Mouse (Mus musculus): Measurements from ENCODE around the gene Prpf4. TPM values are rescaled to one million over a fixed set of nuclear protein-coding genes. Genes with fewer than 3 reads are reported as not detected.

Prpf4 gene
- polyA plus RNA-seq (2014; fragmentation: Illumina TruSeq; extraction: RNeasy Lipid Tissue Mini Kit (QIAGEN cat#74804); ENCODE audit: low read depth, low replicate concordance), result 8.2 TPM

DNA sequence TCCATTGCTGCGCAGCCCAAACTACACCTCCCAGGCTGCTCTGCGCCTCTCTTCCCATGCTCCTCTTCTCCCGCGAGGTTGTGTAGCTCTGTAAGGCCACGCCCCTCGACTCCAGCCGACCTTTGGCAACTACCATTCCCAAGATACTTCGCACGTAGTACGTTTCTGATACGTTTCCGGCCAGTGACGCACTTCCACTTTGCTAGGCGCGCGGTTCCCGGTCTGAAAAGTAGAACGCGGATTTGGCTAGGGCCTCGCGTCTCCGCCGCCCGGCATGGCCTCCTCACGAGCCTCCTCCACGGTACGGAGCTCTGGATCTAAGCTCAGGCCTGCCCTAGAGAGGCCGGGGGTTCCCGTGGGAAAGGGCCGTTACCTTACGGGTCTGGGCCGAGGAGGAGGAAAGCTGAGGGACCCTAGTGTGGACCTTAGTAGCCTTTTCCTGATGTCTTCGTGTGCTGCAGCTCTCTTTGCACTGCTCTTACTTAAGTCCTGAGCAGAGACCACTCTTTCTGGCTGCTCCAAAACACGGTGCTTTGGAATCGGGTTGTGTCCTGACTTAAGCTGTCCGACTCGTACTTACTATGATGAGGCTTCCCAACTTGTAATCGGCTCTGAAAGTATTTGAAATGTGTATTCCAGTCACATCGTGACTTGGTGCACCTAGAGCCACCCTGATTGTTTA is at the start of gene Prpf4, which contains the start of gene Cdc26:
Gene Prpf4 (plus strand): TSS at position 197 of the 682 bp plus-strand sequence.
Gene Cdc26 (minus strand): TSS at position 42 of the 682 bp plus-strand sequence.

DNA sequence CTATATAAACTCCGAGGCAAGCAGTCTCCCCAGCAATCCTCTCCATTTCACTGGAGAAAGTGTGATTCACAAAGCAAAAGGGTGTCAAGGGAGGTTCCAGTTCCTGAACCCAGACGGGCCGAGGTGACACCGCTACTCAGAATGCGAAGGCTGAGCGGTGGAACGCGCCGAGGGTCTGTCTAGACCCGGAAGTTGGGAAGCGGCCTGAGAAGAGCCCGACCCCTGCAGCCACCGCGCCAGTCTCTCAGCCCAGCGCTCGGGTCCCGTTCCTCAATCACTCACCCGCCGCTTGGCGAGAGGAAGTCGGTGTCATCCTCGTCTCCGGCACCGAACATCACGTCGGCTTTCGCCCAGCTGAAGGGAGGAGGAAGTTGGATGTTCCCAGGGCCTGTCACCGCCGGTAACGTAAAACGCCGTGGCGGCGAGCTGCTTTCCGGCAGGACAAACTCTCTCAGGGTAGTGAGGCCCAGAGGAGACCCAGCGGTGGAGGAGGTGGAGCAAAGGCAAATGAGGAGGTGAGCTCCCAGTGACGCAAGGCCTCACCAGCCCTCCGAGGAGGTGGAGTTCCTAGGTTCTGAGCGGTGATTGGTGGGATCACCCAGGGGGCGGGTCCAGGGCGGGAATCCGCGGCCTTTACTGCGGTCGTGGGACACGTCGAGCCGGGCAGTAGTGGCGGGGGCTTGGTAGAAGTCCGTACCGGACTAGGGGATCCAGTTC is 48.4 kb upstream of the Prpf4 start, which contains the start of the genes Fkbp15 and Slc31a1:
Gene Fkbp15 (minus strand): TSS at position 461 of the 717 bp plus-strand sequence.
Gene Slc31a1 (plus strand): TSS at position 640 of the 717 bp plus-strand sequence.

DNA sequence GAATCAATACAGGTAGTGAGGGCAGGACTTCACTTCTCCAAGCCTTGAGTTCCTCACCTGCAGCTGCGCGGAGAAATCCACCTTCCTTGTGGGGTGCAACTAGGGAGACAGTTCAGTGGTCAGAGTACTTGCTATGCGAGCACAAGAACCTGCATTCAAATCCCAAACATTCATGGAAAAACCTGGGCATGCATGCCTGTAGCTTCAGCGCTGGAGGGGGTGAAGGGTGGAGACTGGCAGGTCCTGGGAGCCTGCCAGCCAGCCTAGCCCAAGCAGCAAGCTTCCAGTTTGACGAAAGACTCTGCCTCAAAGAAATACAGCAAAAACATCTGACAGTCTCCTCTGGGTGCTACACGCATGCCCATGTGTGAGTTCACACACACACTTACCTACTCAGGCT is 26.5 kb downstream of the Prpf4 start, which contains the start of gene Rnf183:
Gene Rnf183 (minus strand): TSS at position 172 of the 400 bp plus-strand sequence.

DNA sequence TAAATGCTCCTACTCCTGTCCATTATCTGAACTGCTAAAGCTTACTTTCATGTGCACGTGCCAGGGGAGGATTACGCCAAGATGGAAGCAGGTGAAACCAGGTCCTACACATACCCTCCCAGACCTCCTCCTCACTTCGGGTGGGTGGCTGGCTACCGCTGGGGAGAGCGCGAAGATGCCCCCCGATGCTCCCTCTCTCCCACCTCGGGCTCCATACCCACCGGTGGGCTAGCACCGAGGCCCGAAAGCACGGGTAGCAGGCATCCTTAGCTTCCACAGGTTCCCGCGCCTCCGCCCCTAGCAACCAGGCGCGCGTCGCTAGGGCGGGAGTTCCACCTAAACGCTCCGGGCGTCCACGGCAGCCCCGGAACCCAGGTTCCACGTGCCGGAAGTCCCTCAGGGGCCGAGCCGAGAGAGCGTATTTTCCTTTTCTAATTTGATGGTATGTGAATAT is 62.0 kb downstream of the Prpf4 start, which contains the start of gene Wdr31:
Gene Wdr31 (minus strand): TSS at position 299 of the 454 bp plus-strand sequence.

Other genes with a start within 250 kb of the Prpf4 start
- 43.4 TPM for gene Zfp37, start 177.8 kb upstream of the Prpf4 start, polyA plus RNA-seq (2014; fragmentation: Illumina TruSeq; extraction: RNeasy Lipid Tissue Mini Kit (QIAGEN cat#74804); ENCODE audit: low read depth, low replicate concordance)
- gene Slc31a2, start 146.2 kb upstream of the Prpf4 start, polyA plus RNA-seq (2014; fragmentation: Illumina TruSeq; extraction: RNeasy Lipid Tissue Mini Kit (QIAGEN cat#74804); ENCODE audit: low read depth, low replicate concordance), result 8.1 TPM
- 19.7 TPM for gene Fkbp15, start 48.2 kb upstream of the Prpf4 start, polyA plus RNA-seq (2014; fragmentation: Illumina TruSeq; extraction: RNeasy Lipid Tissue Mini Kit (QIAGEN cat#74804); ENCODE audit: low read depth, low replicate concordance)
- gene Slc31a1, start 48.1 kb upstream of the Prpf4 start, polyA plus RNA-seq (2014; fragmentation: Illumina TruSeq; extraction: RNeasy Lipid Tissue Mini Kit (QIAGEN cat#74804); ENCODE audit: low read depth, low replicate concordance), result 274 TPM
- gene Cdc26, start 155 bp upstream of the Prpf4 start, polyA plus RNA-seq (2014; fragmentation: Illumina TruSeq; extraction: RNeasy Lipid Tissue Mini Kit (QIAGEN cat#74804); ENCODE audit: low read depth, low replicate concordance), result 59.5 TPM
- not detected for gene Rnf183, start 26.5 kb downstream of the Prpf4 start, polyA plus RNA-seq (2014; fragmentation: Illumina TruSeq; extraction: RNeasy Lipid Tissue Mini Kit (QIAGEN cat#74804); ENCODE audit: low read depth, low replicate concordance)
- 1.4 TPM for gene Wdr31, start 62.1 kb downstream of the Prpf4 start, polyA plus RNA-seq (2014; fragmentation: Illumina TruSeq; extraction: RNeasy Lipid Tissue Mini Kit (QIAGEN cat#74804); ENCODE audit: low read depth, low replicate concordance)
- gene Bspry, start 71.3 kb downstream of the Prpf4 start, polyA plus RNA-seq (2014; fragmentation: Illumina TruSeq; extraction: RNeasy Lipid Tissue Mini Kit (QIAGEN cat#74804); ENCODE audit: low read depth, low replicate concordance), result 17.8 TPM
- not detected for gene Hdhd3, start 94.7 kb downstream of the Prpf4 start, polyA plus RNA-seq (2014; fragmentation: Illumina TruSeq; extraction: RNeasy Lipid Tissue Mini Kit (QIAGEN cat#74804); ENCODE audit: low read depth, low replicate concordance)
- gene Alad, start 111.1 kb downstream of the Prpf4 start, polyA plus RNA-seq (2014; fragmentation: Illumina TruSeq; extraction: RNeasy Lipid Tissue Mini Kit (QIAGEN cat#74804); ENCODE audit: low read depth, low replicate concordance), result 0.88 TPM
- 29.6 TPM for gene Pole3, start 116.3 kb downstream of the Prpf4 start, polyA plus RNA-seq (2014; fragmentation: Illumina TruSeq; extraction: RNeasy Lipid Tissue Mini Kit (QIAGEN cat#74804); ENCODE audit: low read depth, low replicate concordance)
- gene 4933430I17Rik, start 116.6 kb downstream of the Prpf4 start, polyA plus RNA-seq (2014; fragmentation: Illumina TruSeq; extraction: RNeasy Lipid Tissue Mini Kit (QIAGEN cat#74804); ENCODE audit: low read depth, low replicate concordance), result 0.32 TPM
- 4.2 TPM for gene Rgs3, start 151.1 kb downstream of the Prpf4 start, polyA plus RNA-seq (2014; fragmentation: Illumina TruSeq; extraction: RNeasy Lipid Tissue Mini Kit (QIAGEN cat#74804); ENCODE audit: low read depth, low replicate concordance)

Data from sigmoid colon, adult 10 weeks (tissue).